Mouse (Mus musculus) stomach, postnatal 0 days (tissue): Measurements from ENCODE around the gene Cfap46.

Source experiments
- CTCF ChIP-seq: IDR thresholded peaks from 2 replicates; pipeline ENCODE4 v1.5.1; 2016; ENCODE audit warnings: antibody characterized with exemption, low read depth, mild to moderate bottlenecking, moderate library complexity
- EP300 ChIP-seq: optimal IDR thresholded peaks from 2 replicates; pipeline ENCODE3; 2016; ENCODE audit warnings: antibody characterized with exemption

GRCm38 (mm10) chr7:139581801-139582571 is 101.6 kb downstream of the Cfap46 start:
- TF ChIP-seq CTCF = no peak
- TF ChIP-seq EP300 = no peak
